Mouse (Mus musculus) C2C12 (cell line): ENCODE data around the gene Racgap1. TPM values are rescaled to one million over a fixed set of nuclear protein-coding genes. Genes with fewer than 3 reads are reported as not detected.

Source experiments
- H3K27me3 ChIP-seq: one replicate; pipeline ENCODE4 v1.6.1; 2011; ENCODE audit not compliant: control insufficient read depth, insufficient read depth, insufficient read length
- H3K36me3 ChIP-seq: one replicate; pipeline ENCODE4 v1.6.1; 2011; ENCODE audit not compliant: control insufficient read depth, insufficient read depth
- H3K4me3 ChIP-seq: one replicate; pipeline ENCODE4 v1.5.1; 2011; ENCODE audit warnings: mild to moderate bottlenecking, control low read depth; ENCODE audit not compliant: poor library complexity, insufficient read depth, severe bottlenecking
- H3K79me2 ChIP-seq: one replicate; pipeline ENCODE4 v1.6.1; 2011; ENCODE audit not compliant: control insufficient read depth, insufficient read depth
- H3K79me3 ChIP-seq: one replicate; pipeline ENCODE4 v1.6.1; 2011; ENCODE audit warnings: low read depth, control low read depth
- H3ac ChIP-seq: one replicate; pipeline ENCODE3; 2011; ENCODE audit warnings: low read depth; ENCODE audit not compliant: control insufficient read depth, insufficient read length
- CEBPB ChIP-seq: IDR thresholded peaks from one replicate; pipeline ENCODE4 v1.6.1; 2011; ENCODE audit warnings: low read depth, mild to moderate bottlenecking, control low read depth, moderate library complexity
- CTCF ChIP-seq: IDR thresholded peaks from one replicate; pipeline ENCODE4 v1.5.1; 2011; ENCODE audit not compliant: control insufficient read depth, insufficient read depth, insufficient read length
- FOSL1 ChIP-seq: IDR thresholded peaks from one replicate; pipeline ENCODE4 v1.8.0; 2011; ENCODE audit warnings: mild to moderate bottlenecking, low read length; ENCODE audit not compliant: poor library complexity, insufficient read depth, severe bottlenecking
- MAX ChIP-seq: IDR thresholded peaks from one replicate; pipeline ENCODE4 v1.6.1; 2011; ENCODE audit warnings: mild to moderate bottlenecking, control low read depth
- MYOD1 ChIP-seq: IDR thresholded peaks from one replicate; pipeline ENCODE4 v1.6.1; 2011; ENCODE audit warnings: low read depth; ENCODE audit not compliant: control insufficient read depth, insufficient read length
- MYOG ChIP-seq: IDR thresholded peaks from one replicate; pipeline ENCODE4 v1.6.1; 2011; ENCODE audit not compliant: control insufficient read depth, insufficient read length; ENCODE audit errors: extremely low read depth
- USF1 ChIP-seq: IDR thresholded peaks from one replicate; pipeline ENCODE4 v1.6.1; 2011; ENCODE audit warnings: low read depth, mild to moderate bottlenecking, control low read depth, moderate library complexity
- polyA plus RNA-seq: library from polyadenylated mRNA; unstranded; fragments of >200 nt; fragmentation: generic; extraction: Trizol; gene quantifications from one replicate; pipeline ENCODE4 v1.2.1, GENCODE M21; 2012; ENCODE audit warnings: missing spikeins

Racgap1 gene
- polyA plus RNA-seq, 1 experiment, result 175 TPM

DNA sequence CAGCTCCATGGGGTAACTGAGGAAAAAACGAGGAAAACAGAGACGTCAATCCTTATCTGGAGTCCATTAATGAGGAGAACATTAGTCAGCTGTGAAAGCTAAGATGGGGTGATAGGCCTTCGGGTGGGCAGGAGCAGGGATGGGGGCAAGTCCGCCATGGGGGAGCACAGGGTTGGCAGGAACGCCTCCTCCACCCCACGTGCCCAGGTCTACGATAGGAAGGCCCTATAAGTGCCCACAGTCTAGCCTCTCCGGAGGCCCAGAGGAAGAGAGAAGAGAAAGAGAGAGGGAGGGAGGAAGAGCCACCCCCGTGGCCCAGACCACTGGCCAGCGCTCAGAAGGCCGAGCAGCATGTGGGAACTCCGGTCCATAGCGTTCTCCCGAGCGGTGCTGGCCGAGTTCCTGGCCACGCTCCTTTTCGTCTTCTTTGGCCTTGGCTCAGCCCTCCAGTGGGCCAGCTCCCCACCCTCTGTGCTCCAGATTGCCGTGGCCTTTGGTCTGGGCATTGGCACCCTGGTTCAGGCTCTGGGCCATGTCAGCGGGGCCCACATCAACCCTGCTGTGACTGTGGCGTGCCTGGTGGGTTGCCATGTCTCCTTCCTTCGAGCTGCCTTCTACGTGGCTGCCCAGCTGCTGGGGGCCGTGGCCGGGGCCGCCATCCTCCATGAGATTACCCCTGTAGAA lies 72.5 kb downstream of the Racgap1 start, which contains the start of gene Aqp2:
TSS of gene Aqp2 (plus strand) at position 254 of the 684 bp plus-strand sequence.
- Histone ChIP-seq H3K27me3 (no peaks in the 10 kb centered on the region), H3K4me3 (no peak within 1 kb of the TSS), H3ac (no peak within 1 kb of the TSS), H3K79me2 (no peaks in the 10 kb centered on the region), H3K36me3 (no peaks in the 10 kb centered on the region), H3K79me3 (no peaks in the 10 kb centered on the region)
- no peak for TF ChIP-seq MYOG
- no peak for TF ChIP-seq USF1
- TF ChIP-seq MYOD1, result no peak
- no peak for TF ChIP-seq CTCF
- no peak for TF ChIP-seq MAX
- no peak for TF ChIP-seq CEBPB
- no peak for TF ChIP-seq FOSL1

Other genes with a start within 250 kb of the Racgap1 start
- gene Nckap5l, start 193.9 kb downstream of the Racgap1 start, polyA plus RNA-seq, result 17.7 TPM
- 12.4 TPM for gene Bcdin3d, start 176.9 kb downstream of the Racgap1 start, polyA plus RNA-seq
- 0.68 TPM for gene Faim2, start 123.5 kb downstream of the Racgap1 start, polyA plus RNA-seq
- 0.18 TPM for gene Aqp2, start 72.6 kb downstream of the Racgap1 start, polyA plus RNA-seq
- 395 TPM for gene Aqp5, start 60.9 kb downstream of the Racgap1 start, polyA plus RNA-seq
- not detected for gene Aqp6, start 50.3 kb downstream of the Racgap1 start, polyA plus RNA-seq
- gene Asic1, start 18.7 kb upstream of the Racgap1 start, polyA plus RNA-seq, result 2.2 TPM
- gene Smarcd1, start 50.5 kb upstream of the Racgap1 start, polyA plus RNA-seq, result 28.6 TPM
- gene Gm17349, start 53.8 kb upstream of the Racgap1 start, polyA plus RNA-seq, result not detected
- 0.64 TPM for gene Gpd1, start 65.9 kb upstream of the Racgap1 start, polyA plus RNA-seq
- gene Cox14, start 74.0 kb upstream of the Racgap1 start, polyA plus RNA-seq, result 210 TPM
- gene Cers5, start 121.2 kb upstream of the Racgap1 start, polyA plus RNA-seq, result 101 TPM
- 130 TPM for gene Lima1, start 223.8 kb upstream of the Racgap1 start, polyA plus RNA-seq